Mouse (Mus musculus) heart, adult 2 months (tissue): ENCODE measurements at regions not wholly inside any gene's neighbourhood (a gene's known extent, or its start where the extent isn't known, plus 50 kb on each side); places are given as distances from the start of the nearest gene placed in this dataset.

Source experiments
- EP300 ChIP-seq: fragments of 200-500 bp; IDR thresholded peaks from 2 replicates; pipeline ENCODE4 v1.6.1; 2011; ENCODE audit warnings: low read depth, low read length, control low read depth; ENCODE audit not compliant: insufficient read depth
- POLR2A ChIP-seq: fragments of 200-500 bp; IDR thresholded peaks from 2 replicates; pipeline ENCODE4 v1.6.1; 2011; ENCODE audit warnings: mild to moderate bottlenecking, low read depth, low read length, control low read depth; ENCODE audit not compliant: insufficient read depth

- TF ChIP-seq EP300: no peak
- TF ChIP-seq POLR2A: no peak
These were observed 128.2 kb downstream of the Snx18 start for GRCm38 (mm10) chr13:113489951-113490822.
